Mouse (Mus musculus): ENCODE results near the gene Adgrf3. TPM values are rescaled to one million over a fixed set of nuclear protein-coding genes. Genes with fewer than 3 reads are reported as not detected.

Gene Adgrf3
- 0.06 and 0.08 TPM in 2 replicates for polyA plus RNA-seq (2012; rRNA removed; ENCODE audit: low replicate concordance)

GRCm38 (mm10) chr5:30205493-30205892, at the start of gene Adgrf3:
Adgrf3 (minus strand) TSS chr5:30205722.

GRCm38 (mm10) chr5:30232271-30232971, 26.9 kb upstream of the Adgrf3 start, which contains the start of gene Selenoi:
Selenoi (plus strand) TSS chr5:30232581.

GRCm38 (mm10) chr5:30154474-30155394, 50.8 kb downstream of the Adgrf3 start, which contains the start of the genes Hadha and Hadhb:
Hadha (minus strand) TSS chr5:30155162.
Hadhb (plus strand) TSS chr5:30155248.

Other genes with a start within 250 kb of the Adgrf3 start
- gene Il6, start 192.6 kb downstream of the Adgrf3 start, polyA plus RNA-seq (2012; rRNA removed; ENCODE audit: low replicate concordance): 0.09 TPM in 1 of 2 replicates, not detected in the other
- 15.2 and 16.6 TPM in 2 replicates for gene Tyms, start 132.1 kb downstream of the Adgrf3 start, polyA plus RNA-seq (2012; rRNA removed; ENCODE audit: low replicate concordance)
- 0.05 and 0.06 TPM in 2 replicates for gene Garem2, start 100.6 kb downstream of the Adgrf3 start, polyA plus RNA-seq (2012; rRNA removed; ENCODE audit: low replicate concordance)
- not detected in 2 replicates for gene 3110082J24Rik, start 99.6 kb downstream of the Adgrf3 start, polyA plus RNA-seq (2012; rRNA removed; ENCODE audit: low replicate concordance)
- gene Hadha, start 50.6 kb downstream of the Adgrf3 start, polyA plus RNA-seq (2012; rRNA removed; ENCODE audit: low replicate concordance): 76.5 and 139 TPM in 2 replicates
- gene Hadhb, start 50.5 kb downstream of the Adgrf3 start, polyA plus RNA-seq (2012; rRNA removed; ENCODE audit: low replicate concordance): 150 and 338 TPM in 2 replicates
- 21.5 and 29.9 TPM in 2 replicates for gene Selenoi, start 26.9 kb upstream of the Adgrf3 start, polyA plus RNA-seq (2012; rRNA removed; ENCODE audit: low replicate concordance)
- 0.05 and 0.07 TPM in 2 replicates for gene Drc1, start 75.7 kb upstream of the Adgrf3 start, polyA plus RNA-seq (2012; rRNA removed; ENCODE audit: low replicate concordance)